Mouse (Mus musculus) thymus, postnatal 0 days (tissue): Measurements from ENCODE around the gene Radil. TPM values are rescaled to one million over a fixed set of nuclear protein-coding genes. Genes with fewer than 3 reads are reported as not detected.

Experiments used
- DNase-seq: peaks from one replicate; pipeline ENCODE4 v3.0.0-alpha.2; 2015; ENCODE audit warnings: low spot score
- polyA plus RNA-seq: library from polyadenylated mRNA; unstranded; fragments of >200 nt; fragmentation: Nextera tagmentation; extraction: Ambion mirVana; gene quantifications from 2 replicates; pipeline ENCODE4 v1.2.1, GENCODE M21; 2015

Gene Radil
- polyA plus RNA-seq, 1 experiment from 2014 or later = 0.39 TPM

DNA sequence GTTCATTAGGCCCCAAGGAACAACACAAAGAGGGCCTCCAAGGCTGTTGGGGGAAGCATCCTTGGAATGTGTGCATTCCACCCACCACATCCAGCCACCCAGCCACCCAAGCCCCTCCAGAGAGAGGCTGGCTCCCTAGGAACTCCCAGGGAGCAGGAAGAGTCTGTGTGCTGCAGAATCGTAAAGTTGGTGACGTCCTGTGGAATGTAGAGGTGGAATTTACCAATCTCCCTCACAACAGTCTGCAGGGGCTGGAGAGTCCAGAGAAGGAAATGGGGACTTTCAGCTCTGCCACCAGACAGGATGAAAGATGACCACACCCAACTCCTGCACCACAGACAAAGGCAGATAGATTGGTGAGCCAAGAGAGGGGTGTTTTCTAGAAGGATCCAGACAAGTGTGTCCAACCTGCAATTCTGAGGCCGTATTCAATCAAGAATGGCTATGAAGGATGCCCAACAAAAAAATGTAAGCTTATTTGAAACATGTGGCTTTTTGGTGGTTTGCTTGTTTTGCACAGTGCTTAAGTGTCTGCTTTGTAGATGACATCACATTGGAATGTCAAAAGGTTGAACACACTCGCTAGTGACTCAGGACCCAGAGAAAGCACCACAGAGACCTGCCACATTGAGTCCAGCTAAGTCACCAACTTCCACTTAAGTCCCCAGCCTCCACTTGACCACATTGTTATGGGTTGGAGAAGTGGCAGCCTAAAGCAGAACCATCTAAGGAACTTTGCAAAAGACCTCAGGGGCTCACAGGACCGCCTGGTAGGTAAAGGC, 5.7 kb downstream of the Radil start:
- no peak for DNase-seq

DNA sequence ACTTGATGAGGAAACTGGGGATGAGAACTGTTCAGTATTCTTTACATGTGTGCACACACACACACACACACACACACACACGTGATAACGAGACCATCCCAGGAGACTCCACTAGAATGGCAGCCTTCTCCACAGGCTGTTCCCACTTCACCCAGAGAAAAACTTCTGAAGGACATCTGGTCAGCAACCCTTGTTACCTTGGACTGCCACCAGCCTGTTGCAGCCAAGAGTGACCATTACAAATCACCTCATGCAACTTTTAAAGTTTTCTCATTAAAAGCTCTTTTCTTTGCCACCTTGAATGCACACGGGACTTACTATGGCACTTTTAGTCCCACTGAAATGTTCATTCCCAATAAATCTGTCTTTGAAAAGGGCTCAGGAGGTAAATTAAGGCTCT, 13.6 kb downstream of the Radil start:
- DNase-seq = no peak

DNA sequence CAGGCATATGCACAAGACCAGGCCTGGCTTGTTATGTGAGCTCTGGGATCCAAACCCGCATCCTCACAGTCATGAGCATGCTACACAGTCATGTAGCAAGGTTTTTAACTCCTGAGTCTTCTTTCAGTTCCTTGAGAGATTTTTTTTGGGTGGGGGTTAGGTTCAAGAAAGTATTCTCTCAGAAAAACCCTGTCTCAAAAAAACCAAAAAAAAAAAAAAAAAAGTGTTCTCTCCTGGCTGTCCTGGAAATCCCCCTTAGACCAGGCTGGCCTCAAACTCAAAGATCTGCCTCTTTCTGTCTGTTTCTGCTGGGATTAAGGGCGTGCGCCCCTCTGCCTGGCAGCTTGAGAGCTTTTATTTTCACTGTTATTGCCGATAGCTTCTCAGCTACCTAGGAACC, 15.5 kb downstream of the Radil start:
- DNase-seq = no peak

DNA sequence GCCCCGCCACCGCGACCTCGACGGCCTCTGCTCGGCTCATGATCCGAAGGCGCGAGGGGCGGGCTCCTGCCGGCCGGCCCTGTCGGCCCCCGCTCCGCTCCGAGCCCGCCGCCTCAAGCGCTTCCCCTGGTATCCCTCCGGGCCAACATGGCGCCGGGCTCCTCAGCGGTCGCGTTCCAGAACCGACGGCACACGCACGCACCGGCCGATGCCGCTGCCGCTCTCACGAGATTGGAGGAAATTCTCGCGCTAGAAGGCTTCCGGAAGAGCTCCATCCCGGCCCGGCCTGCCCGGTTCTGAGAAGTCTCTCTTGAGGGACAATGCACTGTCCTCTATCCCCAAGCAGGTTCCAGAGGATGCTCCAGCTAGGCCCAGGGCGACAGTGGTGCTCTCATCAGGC, 21.0 kb downstream of the Radil start, which contains the start of gene Papolb:
Papolb (minus strand) TSS at position 162 of the 400 bp plus-strand sequence.
- no peak for DNase-seq

DNA sequence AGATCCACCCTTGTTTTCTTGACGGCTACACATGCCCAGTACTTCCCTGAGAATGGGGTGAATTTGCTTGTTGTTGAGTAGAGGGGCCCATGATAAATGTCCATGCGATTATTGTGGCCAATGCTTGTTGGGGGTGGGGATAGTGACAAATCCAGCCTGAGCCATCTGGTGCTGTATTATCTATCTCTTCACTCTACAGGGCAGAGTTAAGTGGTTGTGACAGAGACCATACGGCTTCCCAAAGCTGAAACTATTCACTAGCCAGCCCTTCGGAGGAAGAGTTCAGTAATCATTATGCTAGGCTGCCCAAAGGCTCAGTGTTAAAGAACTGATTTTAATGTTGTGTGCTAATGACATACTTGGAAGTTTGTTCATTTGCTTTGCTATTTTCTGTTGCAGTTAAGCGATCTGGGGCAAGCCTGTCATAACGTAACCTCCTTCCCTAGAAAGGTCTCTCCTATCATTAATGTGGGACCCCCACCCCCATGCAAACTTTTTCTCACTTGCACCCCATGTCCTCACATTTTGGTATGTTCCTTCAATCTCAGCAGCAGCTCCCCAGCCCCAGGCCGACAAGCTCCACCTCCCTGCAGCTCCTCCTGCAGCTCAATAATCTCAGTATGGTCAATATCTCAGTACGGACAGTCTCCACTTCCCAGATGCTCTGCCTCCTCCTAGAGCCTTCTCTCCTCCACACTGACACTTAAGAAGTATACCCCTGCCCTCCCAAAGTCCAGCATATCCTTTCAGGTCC, 26.0 kb downstream of the Radil start:
- DNase-seq = no peak

DNA sequence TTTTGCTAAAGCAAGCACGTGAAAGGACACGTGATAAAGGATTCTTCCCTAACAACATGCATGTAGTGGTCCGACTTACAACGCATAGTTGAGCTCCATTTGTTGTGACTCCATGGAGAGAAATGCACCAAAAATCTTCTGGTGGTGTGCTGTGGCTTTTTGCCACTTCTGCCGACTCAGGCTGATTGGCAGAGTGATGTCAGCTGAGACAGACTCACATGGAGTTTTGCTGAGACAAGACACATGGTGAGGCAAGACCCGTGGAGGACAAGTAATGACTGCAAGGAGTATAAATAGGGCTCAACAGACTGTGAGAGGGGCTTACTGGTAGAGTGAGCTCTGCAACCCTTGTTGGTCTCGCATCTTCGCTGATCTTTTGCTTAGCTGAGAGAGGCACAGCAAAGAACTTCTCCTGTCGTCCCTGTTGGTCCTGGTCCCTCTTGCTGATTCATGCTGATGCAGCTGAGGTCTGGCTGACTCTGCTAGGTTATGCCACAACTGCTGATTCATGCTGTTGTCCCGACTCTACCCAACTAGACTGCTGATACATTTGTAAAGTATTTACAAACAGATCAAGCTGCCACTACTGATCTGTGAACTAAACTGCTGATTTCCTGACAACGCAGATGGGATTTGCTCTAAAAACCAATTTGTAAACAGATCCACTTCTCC, 29.6 kb downstream of the Radil start:
- no peak for DNase-seq

DNA sequence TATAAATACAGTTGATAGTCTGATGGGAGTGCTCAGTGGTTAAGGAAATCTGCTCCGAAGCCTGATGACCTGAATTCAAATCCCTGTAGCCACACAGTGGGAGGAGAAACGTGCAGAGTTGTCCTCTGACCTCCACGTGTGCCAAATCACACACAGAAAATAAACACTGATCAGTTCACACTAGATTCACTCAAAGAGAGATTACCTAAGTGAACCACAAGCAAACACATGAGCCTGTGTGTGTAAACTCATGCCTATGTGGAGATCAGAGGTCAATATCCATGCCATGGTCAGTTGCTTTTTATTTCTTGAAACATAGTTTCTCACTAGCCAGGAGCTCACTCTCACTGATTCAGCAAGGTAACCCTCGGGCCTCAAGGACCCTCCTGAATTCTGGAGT, 30.5 kb downstream of the Radil start:
- DNase-seq = no peak

DNA sequence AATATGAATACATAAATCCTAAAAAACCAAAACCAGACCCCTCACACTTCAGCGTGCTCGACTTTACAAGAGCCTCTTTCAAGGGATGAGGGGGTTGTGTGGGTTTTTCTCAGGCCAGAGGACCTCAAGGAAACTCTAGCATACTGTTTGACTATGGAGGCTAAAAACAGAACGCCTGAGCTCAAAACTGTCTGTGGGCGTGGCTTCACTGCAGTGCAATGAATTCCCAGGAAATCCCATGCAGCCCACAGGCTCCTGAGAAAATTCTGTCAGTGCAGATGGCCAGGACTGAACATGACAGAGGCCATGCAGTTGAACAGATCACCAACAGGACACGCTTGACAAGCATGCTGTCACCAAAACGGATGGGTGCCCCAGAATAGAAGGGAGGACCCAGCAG, 31.9 kb downstream of the Radil start:
- no peak for DNase-seq

DNA sequence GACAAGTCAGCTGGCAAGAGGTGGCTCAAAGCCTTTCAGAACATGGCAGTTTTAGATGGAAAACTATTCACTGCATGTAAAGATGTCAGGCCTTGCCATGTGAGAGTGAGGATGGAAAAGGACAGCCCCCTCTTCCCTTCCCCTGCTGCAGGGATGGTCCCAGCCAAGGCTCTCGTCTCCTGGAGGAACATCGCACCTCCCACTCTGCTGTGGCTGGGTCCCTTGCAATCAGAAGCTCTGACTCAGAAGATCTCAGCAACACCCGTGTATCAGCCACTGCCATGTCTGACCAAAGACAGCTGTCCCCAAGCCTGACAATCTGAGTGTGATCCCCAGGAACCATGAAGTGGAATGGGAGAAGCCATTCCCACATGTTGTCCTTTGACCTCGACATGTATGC, 38.8 kb downstream of the Radil start:
- DNase-seq = no peak

DNA sequence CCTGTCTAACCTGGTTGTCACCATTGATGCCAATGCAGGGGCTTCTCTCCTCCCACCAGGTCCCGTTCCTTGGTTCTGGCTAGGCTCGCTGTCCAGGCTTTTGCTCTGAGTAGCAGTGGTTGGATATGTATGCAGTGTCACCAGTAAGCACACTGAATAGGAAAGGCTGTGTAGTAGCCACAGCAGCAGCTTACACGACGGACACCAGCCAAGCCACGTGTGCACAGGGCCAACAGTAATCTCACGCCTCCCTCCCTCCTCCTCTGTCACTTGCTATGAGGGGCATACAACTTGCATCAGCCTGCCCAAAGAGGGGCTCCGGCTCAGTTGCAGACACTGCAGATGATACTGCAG, 40.9 kb downstream of the Radil start:
- DNase-seq = no peak

DNA sequence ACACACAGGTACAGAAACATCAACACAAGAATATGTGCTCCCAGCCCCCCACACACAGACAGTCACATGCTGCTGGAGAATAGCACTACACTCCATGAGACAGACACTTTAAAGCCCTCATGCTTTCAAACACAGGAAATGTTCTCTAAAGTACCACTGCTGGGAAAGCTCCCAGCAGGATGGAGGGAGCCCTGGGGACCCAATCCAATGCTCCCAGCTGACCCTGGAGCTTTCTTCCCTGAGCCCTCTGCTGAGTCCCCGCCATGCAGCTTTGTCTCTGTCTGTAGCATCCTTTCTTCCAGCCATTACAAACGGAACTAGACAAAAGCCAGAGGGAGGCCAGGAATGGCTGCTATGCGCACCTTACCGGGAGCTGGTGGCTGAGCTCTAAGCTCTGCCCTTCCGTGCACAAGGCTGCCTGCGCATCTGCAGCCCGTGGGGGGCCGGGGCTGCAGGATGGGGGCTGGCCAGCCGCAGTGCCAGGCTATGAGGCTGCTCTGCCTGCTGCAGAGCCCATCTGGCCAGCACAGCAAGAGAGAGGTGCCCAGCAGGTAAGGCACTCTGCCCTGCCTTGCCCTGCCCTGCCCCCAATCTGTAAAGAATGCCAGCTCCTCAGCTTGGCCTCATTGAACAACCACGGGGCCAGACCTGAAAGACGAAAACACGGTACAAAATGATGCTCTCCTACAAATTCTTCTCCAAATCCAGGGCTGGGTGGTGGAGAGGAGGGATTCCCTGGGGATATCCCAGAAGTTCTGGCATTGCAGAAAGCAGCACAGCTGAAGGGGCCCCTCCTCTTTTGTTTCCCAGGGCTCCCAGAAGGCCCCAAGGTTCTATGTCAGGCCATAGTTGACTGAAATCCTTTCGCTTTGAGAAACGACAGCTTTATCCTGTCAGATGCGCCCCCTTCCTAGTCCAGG, 41.5 kb downstream of the Radil start:
- no peak for DNase-seq

DNA sequence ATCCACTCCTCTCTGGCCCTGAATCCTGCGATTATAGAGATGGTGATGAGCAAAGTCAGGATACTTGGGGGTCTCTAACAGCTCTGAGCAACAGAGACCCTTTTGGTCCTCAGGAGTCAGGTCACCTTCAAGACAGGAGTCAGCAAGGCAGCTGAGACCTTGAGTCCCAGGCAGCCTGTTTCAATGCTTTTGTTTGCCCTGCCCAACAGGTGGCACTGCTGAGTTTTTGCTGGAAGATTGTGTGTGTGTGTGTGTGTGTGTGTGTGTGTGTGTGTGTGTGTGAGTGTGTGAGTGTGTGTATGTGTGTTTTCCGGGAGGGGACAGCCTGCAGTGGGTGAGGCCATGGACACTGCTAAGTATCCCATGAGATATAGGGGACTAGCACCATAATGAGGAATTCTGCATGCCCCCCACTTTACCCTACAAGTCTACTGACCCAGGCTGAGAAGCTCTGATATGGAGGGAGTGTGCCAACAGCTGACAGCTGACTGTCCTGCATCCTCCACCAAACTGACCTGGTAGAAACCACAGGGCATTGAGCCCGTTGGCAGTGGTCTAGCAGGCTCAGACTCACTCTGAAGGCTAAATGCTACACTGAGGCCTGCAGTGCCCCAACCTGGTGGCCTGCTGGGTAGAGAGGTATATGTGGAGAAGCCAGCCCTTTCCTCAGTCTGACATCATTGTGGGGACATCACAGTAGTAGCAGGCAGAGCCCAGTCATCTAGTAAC, 45.0 kb downstream of the Radil start:
- DNase-seq = no peak

DNA sequence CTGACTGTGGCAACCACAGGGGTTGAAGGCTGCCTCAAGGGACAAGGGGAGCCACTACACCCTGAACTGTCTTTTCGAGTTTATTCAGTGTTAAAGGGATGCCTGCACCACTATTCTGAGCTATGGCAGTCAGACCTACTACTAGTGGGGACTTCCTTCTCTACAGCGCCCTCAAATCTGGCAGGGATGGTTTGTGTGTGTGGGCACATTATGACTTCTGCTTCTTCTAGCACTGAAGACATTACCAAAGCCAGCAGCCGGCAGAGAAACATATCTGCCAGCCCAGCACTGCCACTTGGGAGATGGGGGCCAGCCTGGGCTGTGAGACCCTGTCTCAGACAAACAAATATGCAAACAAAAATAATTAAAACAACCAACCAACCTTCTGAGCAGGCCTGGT, 46.7 kb downstream of the Radil start:
- no peak for DNase-seq

DNA sequence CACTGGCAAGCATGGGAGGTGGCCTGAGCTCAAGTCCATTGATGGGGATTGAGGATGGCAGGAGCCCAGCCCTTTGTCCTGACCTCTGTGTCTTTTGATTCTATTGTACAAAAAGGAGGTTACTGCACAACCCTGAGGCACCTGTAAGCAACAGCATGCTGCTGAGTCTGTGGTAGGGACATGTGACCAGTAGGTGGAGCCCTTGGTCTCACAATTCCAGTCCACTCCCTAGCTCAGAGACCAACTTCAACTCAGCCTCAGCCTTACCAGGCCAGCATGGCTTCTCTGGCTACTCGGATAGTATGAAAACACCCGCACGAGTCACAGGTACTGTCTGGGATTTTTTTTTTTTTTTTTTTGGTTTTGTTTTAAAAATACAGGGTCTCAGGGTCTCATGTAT, 48.5 kb downstream of the Radil start:
- DNase-seq = peak; percentile 61

DNA sequence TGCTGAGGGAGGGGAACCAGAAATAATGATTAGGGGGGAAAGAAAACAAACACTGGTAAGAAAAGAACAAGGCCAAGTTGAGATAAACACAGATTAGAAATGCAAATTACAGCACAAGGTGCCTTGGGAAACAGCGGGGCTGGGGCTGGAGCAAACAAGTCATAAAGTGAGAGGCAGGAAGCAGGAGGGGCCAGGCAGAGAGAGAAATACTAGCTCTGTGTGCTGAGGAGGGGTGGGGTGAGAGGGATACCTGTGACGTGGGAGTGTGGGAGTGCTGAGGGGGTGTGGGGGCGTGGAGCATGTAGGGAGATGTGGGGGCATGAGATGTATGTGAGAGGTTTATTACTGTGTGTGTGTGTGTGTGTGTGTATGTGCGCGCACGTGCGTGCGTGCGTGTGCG, 50.0 kb downstream of the Radil start:
- DNase-seq = no peak

DNA sequence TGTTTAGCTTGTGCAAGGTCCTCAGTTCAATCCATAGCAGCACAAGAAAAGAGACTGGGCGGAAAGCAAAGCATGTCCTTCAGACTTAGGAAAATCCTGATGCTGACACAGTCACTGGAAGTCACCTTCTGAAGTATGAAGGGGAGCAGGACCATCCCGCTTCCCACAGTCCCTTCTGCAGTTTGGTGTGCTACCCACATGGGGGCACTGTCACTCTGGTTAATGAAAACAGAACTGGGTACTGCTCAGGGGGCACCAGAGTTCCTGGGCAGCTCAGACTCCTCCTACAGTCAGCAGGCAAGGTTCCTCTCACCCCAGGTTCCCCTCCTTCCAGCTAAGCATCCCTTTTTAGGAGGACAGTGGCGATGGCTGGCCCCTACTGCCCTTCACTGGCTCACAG, 51.9 kb downstream of the Radil start:
- peak; percentile 31 for DNase-seq

DNA sequence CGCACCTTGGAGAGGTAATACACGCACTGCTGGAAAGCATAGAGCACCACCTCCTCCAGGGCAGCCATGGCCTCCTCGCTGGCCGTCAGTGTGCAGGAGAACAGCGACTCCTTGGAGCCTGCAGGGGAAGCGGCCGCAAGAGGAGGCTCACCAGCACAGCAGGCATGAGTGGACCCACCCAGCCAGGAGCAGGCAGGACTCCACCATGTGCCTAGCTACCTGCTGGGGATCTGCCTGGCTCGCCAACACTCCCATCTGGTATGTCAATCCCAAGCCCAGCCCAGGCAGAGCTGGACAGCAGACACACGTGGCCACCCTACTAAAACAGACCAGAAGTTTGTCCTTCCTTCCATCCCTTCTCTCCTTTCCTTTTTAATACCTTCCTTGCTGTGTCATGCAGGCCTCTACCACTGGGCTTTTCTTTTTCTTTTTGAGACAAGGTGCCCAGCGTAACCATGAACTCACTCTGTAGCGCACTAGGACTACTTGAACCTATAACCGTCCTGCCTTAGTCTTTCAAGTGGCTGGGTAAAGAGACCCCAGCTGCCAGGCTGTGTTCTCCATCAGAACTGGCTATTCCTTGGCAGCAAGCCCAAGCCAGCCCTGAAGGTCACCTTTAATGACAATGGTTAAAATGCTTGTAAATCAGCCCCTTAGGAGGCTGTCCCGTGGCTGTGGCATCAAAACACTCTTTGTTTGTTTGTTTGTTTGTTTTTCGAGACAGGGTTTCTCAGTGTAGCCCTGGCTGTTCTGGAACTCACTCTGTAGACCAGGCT, 55.4 kb downstream of the Radil start:
- no peak for DNase-seq

DNA sequence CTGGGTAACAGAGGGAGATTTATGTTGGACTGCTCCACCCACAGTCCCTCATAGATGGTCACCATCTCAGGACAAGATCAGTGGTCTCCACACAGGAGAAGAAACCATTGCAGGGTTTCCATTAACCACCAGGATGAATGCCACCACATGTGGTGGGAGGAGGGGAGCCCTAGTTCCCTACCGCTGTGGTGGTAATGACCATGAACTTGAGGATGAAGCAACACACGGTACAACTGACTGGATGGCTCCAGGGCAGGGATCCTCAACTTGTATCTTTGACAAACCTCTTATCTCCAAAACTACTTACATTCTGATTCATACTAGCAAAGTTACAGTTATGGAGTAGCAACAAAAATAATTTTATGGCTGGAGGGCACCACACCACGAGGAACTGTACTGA, 57.6 kb downstream of the Radil start:
- no peak for DNase-seq

DNA sequence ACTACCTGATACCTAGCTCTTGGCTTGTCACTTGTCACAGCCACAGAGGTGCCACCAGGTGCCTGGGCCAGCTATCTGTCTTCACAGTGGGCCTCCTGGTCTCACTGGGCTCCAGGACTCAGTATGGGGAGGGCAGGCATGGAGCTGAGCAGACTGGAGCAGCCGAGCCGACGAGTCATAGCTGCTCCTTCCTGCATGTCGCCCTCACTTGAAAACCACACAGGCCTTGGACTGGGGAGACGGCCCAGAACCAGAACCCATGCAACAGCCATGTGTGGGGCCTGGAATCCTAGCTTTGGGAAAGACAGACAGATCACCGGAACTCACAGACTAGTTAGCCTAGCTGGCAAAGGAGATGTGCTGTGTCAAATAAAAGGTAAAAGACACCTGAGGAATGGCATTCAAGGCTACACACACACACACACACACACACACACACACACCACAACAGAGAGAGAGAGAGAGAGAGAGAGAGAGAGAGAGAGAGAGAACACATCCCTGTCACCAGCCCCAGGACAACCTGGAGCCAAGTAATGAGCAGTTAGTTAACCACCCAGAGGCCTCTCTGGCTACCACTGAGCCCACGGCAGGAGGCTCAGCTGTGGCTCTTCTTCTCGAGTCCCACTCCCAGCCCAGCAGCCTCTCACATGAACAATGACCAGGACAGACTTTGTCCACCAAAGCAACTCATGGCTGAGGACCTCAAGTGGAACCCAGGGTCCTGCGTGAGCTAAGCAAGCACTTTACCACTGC, 60.8 kb downstream of the Radil start:
- DNase-seq = no peak
